Mouse (Mus musculus) 416B (cell line): ENCODE results near the gene Anp32b.

ENCODE experiments used
- DNase-seq: peaks from one replicate; pipeline ENCODE4 v3.0.0; 2011; ENCODE audit warnings: low read depth

The Anp32b gene

DNA sequence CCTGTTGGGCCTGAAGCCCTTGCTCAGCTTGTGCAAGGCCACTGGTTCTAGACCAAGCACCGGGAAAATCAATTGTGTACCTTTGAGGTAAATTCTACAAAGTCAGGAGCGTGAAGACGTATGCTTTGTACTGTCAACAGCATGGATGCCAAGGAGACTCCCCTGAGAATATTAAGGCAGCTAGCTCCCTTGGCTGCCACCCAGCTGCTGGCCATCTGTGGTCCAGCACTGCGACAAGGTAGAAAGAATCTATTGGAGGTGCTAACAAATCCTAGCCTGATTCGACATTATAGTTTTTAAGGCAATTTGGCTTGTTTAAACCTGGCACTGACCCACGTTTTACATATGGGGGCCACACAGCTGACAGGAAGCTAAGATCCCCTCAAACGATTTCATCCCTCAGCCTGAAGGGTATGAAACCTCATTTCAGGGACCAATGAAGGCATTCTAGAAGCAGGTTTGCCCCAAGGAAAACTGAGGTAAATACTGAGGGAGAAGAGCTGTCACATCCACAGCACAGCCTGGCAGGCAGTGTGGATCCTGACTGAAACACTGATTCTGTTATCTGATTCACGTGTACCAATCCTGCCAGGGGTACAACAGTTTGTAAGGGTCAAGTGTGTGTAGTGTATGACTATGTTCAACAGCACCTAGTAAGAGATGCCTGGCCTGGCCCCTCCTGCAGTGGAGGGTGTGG, 54.8 kb downstream of the Anp32b start:
- no peak for DNase-seq

DNA sequence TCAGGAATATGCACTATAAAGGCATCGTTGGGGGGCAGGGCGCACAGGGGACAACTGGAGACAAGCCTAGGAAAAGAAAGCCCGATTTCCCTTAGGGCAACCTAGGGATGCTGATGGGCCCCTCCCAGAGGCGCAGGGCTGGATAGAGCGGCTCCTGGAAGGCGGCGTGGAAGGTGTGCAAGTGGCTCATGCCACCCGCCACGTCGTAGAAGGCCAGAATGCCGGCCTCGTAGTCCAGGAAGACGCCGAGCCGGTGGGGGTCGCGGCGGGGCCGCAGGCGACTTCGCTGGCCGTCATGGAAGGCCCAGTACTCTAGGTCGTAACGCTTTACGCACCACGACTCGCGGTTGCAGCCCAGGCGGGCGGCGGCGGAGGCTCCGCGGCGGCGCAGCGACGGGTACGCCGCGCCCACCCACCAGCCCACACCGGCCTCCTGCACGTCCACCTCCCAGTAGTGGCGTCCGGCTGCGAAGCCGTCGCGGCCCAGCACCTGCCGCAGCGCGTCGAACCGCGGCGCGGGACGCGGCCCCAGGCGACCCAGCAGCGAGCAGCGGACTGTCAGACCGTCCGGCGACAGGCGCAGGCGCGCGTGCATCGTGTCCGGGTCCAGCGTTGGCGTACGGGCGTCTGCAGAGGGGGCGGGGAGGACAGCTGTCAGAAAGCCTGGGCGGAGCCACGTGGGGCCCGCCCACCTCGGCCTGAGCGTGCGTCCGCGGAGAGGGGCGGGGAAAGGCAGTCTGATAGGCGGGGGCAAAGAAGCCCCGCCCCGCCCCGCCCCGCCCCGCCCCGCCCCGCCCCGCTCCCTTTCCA, 56.3 kb downstream of the Anp32b start:
- no peak for DNase-seq

GRCm38 (mm10) chr4:46507736-46508460, 57.2 kb downstream of the Anp32b start:
- peak; percentile 64 for DNase-seq

DNA sequence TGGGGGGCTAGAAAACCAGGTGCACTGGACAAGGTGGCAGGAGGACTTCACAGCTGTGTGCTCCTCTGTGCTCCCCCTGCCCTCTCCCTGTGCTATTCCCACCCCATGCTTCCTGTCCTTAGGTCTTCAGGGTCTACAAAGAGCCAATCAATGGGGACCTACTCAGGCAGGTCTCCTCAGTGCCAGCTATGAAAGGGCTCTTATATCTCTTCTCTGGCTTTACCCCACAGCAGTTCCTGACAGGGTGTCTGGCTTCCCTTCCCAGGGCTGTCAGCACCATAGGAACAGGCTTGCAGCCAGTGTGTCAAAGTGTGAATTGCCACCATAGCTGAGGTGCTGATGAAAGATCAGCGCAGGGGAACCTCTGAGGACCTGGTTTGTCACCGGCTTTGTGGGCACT, 69.8 kb downstream of the Anp32b start:
- DNase-seq, result no peak

DNA sequence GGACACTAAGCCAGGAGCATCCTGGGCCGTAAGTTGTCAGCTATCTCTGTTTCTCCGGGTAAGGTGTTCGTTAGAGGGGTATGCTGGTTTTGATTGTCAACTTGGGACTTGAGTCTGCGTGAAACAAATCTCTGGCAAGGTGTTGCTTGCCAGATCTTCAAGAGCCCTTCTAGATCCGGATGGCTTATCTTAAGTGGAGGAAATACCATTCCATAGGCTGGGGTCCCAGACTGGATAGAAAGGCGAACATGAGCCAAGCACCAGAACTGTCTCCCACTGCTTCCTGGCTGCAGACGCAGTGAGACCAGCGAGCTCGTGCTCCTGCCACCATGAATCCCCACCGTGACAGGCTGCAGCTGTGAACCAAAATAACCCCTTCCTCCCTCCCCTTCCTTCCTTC, 70.8 kb downstream of the Anp32b start:
- no peak for DNase-seq
